Mouse (Mus musculus): ENCODE results near the gene Kcnh1. TPM values are rescaled to one million over a fixed set of nuclear protein-coding genes. Genes with fewer than 3 reads are reported as not detected.

Gene Kcnh1
- total and polyA plus RNA-seq, 3 experiments: 0.05 TPM; not detected in 2

DNA sequence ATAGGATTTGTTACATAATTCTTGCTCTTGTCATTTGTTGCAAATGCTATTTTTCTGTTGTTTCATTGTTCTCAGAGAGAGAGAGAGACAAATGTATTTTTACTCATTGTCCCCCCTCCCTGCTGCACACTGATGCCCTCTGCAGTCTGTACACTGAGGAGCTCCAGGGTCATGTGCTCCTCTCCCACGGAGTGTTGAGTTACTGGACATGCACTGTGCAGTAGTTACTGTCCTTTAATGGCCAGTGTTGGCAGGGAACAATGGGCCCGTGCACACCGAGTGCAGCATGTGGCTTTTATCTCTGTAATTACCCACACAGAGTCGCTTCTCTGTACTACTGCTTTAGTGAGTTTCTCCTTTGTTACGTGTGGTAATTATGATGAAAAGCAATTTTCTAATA, 17.4 kb downstream of the Kcnh1 start:
- Histone ChIP-seq H3K4me3 (ENCODE audit: low read depth, low read length) (no peak overlapping the region), H3K27me3 (ENCODE audit: insufficient read depth, low read length) (no peaks in the 10 kb centered on the region), H3K9me3 (replicated peaks) (no peaks in the 10 kb centered on the region), H3K4me1 (ENCODE audit: insufficient read depth, low read depth, low read length) (no peaks in the 10 kb centered on the region), H3K36me3 (replicated peaks) (no peaks in the 10 kb centered on the region)
- TF ChIP-seq GATA2 (IDR thresholded peaks at IDR 0.05; ENCODE audit: borderline replicate concordance, low read depth, low read length) (no peak), TAL1 (conservative IDR thresholded peaks at IDR 0.05; ENCODE audit: low read depth, low read length) (no peak), GATA1 (IDR thresholded peaks at IDR 0.05; ENCODE audit: borderline replicate concordance, low read length) (no peak), CTCF (IDR thresholded peaks at IDR 0.05; ENCODE audit: low read depth, low read length) (no peak), POLR2AphosphoS5 (IDR thresholded peaks at IDR 0.05; ENCODE audit: insufficient replicate concordance, low read depth, low read length) (no peak)
- no peak for DNase-seq (ENCODE audit: low spot score)
- no peak for ATAC-seq (ENCODE audit: extremely low read depth, insufficient number of reproducible peaks, low FRiP score, poor library complexity, severe bottlenecking)

DNA sequence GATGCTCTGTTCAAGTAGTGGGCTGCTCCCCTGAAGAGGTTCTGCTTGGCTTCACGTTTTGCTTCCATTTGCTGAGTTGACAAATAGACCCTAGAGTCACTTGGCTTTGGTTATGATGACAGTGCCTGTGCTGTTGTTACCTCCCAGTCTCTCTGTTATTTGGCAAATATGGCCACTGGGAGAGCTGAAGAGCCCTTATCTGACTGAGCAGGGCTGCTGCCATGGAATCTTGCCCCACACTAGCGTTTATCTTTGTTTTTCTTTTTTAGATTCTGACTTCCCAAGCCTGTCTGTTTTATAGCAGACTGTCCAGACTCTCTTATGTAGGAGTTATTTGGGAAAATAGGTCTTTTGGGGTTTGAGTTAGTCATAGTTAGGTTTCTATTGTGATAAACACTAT, 21.9 kb downstream of the Kcnh1 start:
- TF ChIP-seq CTCF (IDR thresholded peaks at IDR 0.05; ENCODE audit: low read depth, low read length): no peak
- Histone ChIP-seq H3K4me3 (ENCODE audit: low read depth, low read length) (no peak overlapping the region), H3K27me3 (ENCODE audit: insufficient read depth, low read length) (no peaks in the 10 kb centered on the region), H3K4me1 (ENCODE audit: insufficient read depth, low read depth, low read length) (no peaks in the 10 kb centered on the region), H3K9me3 (replicated peaks) (no peaks in the 10 kb centered on the region), H3K36me3 (replicated peaks) (no peaks in the 10 kb centered on the region)
- ATAC-seq (ENCODE audit: extremely low read depth, insufficient number of reproducible peaks, low FRiP score, poor library complexity, severe bottlenecking) (no peak), DNase-seq (ENCODE audit: low spot score) (no peak)

- no peaks in the 10 kb centered on the region for H3K27me3 ChIP-seq (ENCODE audit: insufficient read depth, low read length)
- ATAC-seq (ENCODE audit: extremely low read depth, insufficient number of reproducible peaks, low FRiP score, poor library complexity, severe bottlenecking) (no peak), DNase-seq (ENCODE audit: low spot score) (no peak)
- H3K4me1 ChIP-seq (ENCODE audit: insufficient read depth, low read depth, low read length): no peaks in the 10 kb centered on the region
- no peak overlapping the region for H3K4me3 ChIP-seq (ENCODE audit: low read depth, low read length)
- no peaks in the 10 kb centered on the region for H3K36me3 ChIP-seq (replicated peaks)
- H3K9me3 ChIP-seq (replicated peaks): no peaks in the 10 kb centered on the region
- TF ChIP-seq GATA2 (IDR thresholded peaks at IDR 0.05; ENCODE audit: borderline replicate concordance, low read depth, low read length): no peak
Observed at GRCm38 (mm10) chr1:192214666-192215065, 24.1 kb downstream of the Kcnh1 start.

GRCm38 (mm10) chr1:192220156-192220555, 29.6 kb downstream of the Kcnh1 start:
- no peak for ATAC-seq (ENCODE audit: extremely low read depth, insufficient number of reproducible peaks, low FRiP score, poor library complexity, severe bottlenecking)
- TF ChIP-seq GATA2 (IDR thresholded peaks at IDR 0.05; ENCODE audit: borderline replicate concordance, low read depth, low read length) (no peak), CTCF (IDR thresholded peaks at IDR 0.05; ENCODE audit: low read depth, low read length) (no peak), POLR2AphosphoS5 (IDR thresholded peaks at IDR 0.05; ENCODE audit: insufficient replicate concordance, low read depth, low read length) (no peak), TAL1 (conservative IDR thresholded peaks at IDR 0.05; ENCODE audit: low read depth, low read length) (no peak), GATA1 (IDR thresholded peaks at IDR 0.05; ENCODE audit: borderline replicate concordance, low read length) (no peak)

GRCm38 (mm10) chr1:192224161-192224560, 33.6 kb downstream of the Kcnh1 start:
- H3K27me3 ChIP-seq (ENCODE audit: insufficient read depth, low read length): no peaks in the 10 kb centered on the region
- H3K9me3 ChIP-seq (replicated peaks): no peaks in the 10 kb centered on the region
- H3K4me1 ChIP-seq (ENCODE audit: insufficient read depth, low read depth, low read length): no peaks in the 10 kb centered on the region
- H3K36me3 ChIP-seq (replicated peaks): no peaks in the 10 kb centered on the region
- no peak for DNase-seq (ENCODE audit: low spot score)
- no peak for TF ChIP-seq TAL1 (conservative IDR thresholded peaks at IDR 0.05; ENCODE audit: low read depth, low read length)
- no peak for TF ChIP-seq CTCF (IDR thresholded peaks at IDR 0.05; ENCODE audit: low read depth, low read length)
- no peak for TF ChIP-seq POLR2AphosphoS5 (IDR thresholded peaks at IDR 0.05; ENCODE audit: insufficient replicate concordance, low read depth, low read length)
- no peak for TF ChIP-seq GATA1 (IDR thresholded peaks at IDR 0.05; ENCODE audit: borderline replicate concordance, low read length)
- TF ChIP-seq GATA2 (IDR thresholded peaks at IDR 0.05; ENCODE audit: borderline replicate concordance, low read depth, low read length): no peak
- no peak for ATAC-seq (ENCODE audit: extremely low read depth, insufficient number of reproducible peaks, low FRiP score, poor library complexity, severe bottlenecking)
- no peak overlapping the region for H3K4me3 ChIP-seq (ENCODE audit: low read depth, low read length)

More at GRCm38 (mm10) chr1:192220156-192220555, 29.6 kb downstream of the Kcnh1 start:
- no peaks in the 10 kb centered on the region for H3K4me1 ChIP-seq (ENCODE audit: insufficient read depth, low read depth, low read length)
- no peak overlapping the region for H3K4me3 ChIP-seq (ENCODE audit: low read depth, low read length)
- H3K27me3 ChIP-seq (ENCODE audit: insufficient read depth, low read length): no peaks in the 10 kb centered on the region
- H3K9me3 ChIP-seq (replicated peaks): no peaks in the 10 kb centered on the region
- H3K36me3 ChIP-seq (replicated peaks): no peaks in the 10 kb centered on the region
- no peak for DNase-seq (ENCODE audit: low spot score)

DNA sequence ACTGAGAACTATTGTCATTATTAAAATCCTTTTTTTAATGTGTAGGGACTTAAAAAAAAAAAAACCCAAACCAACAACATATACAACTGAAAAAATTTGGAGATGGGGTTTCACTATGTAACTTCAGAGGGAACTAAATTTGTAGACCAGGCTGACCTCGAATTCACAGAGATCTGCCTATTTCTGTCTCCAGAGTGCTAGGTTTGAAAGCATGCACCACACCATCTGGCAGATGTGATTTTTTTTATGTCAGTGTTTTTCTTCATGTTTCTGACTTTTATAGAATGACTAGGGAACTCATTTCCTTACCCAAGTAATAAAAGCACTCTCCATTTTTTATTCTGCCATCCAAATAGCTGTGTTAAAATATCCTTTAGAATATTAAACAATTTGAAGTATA, 42.1 kb downstream of the Kcnh1 start:
- no peak for DNase-seq (ENCODE audit: low spot score)
- no peak for ATAC-seq (ENCODE audit: extremely low read depth, insufficient number of reproducible peaks, low FRiP score, poor library complexity, severe bottlenecking)
- H3K27me3 ChIP-seq (ENCODE audit: insufficient read depth, low read length): no peaks in the 10 kb centered on the region
- TF ChIP-seq CTCF (IDR thresholded peaks at IDR 0.05; ENCODE audit: low read depth, low read length) (no peak), GATA2 (IDR thresholded peaks at IDR 0.05; ENCODE audit: borderline replicate concordance, low read depth, low read length) (no peak), TAL1 (conservative IDR thresholded peaks at IDR 0.05; ENCODE audit: low read depth, low read length) (no peak), GATA1 (IDR thresholded peaks at IDR 0.05; ENCODE audit: borderline replicate concordance, low read length) (no peak), POLR2AphosphoS5 (IDR thresholded peaks at IDR 0.05; ENCODE audit: insufficient replicate concordance, low read depth, low read length) (no peak)
- H3K4me3 ChIP-seq (ENCODE audit: low read depth, low read length): no peak overlapping the region
- H3K4me1 ChIP-seq (ENCODE audit: insufficient read depth, low read depth, low read length): no peaks in the 10 kb centered on the region
- no peaks in the 10 kb centered on the region for H3K9me3 ChIP-seq (replicated peaks)
- no peaks in the 10 kb centered on the region for H3K36me3 ChIP-seq (replicated peaks)

DNA sequence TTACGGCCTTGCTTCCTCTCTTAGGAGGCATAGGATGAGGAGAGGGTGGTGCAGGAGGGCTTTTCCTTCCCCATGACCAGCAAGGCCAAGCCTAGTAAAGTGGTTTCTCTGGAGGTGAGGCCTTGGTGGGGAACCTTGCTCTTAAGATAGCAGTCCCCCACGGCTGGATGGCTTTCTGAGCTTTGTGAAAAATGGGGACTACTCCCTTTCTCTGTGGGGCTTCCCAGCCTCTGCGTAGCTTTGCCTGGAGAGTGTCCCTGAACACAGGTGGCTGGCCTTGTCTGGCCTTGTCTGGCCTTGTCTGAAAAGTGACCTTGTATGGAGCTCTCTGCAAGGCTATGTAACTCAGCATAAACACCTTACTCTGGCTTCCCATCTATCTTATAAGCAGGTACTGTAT, 56.3 kb downstream of the Kcnh1 start:
- no peaks in the 10 kb centered on the region for H3K36me3 ChIP-seq (replicated peaks)
- DNase-seq (ENCODE audit: low spot score) (no peak), ATAC-seq (ENCODE audit: extremely low read depth, insufficient number of reproducible peaks, low FRiP score, poor library complexity, severe bottlenecking) (no peak)
- H3K27me3 ChIP-seq (ENCODE audit: insufficient read depth, low read length): no peaks in the 10 kb centered on the region
- no peak for TF ChIP-seq GATA1 (IDR thresholded peaks at IDR 0.05; ENCODE audit: borderline replicate concordance, low read length)
- no peak for TF ChIP-seq POLR2AphosphoS5 (IDR thresholded peaks at IDR 0.05; ENCODE audit: insufficient replicate concordance, low read depth, low read length)
- TF ChIP-seq CTCF (IDR thresholded peaks at IDR 0.05; ENCODE audit: low read depth, low read length): no peak
- TF ChIP-seq TAL1 (conservative IDR thresholded peaks at IDR 0.05; ENCODE audit: low read depth, low read length): no peak
- no peak for TF ChIP-seq GATA2 (IDR thresholded peaks at IDR 0.05; ENCODE audit: borderline replicate concordance, low read depth, low read length)
- H3K9me3 ChIP-seq (replicated peaks): no peaks in the 10 kb centered on the region
- no peak overlapping the region for H3K4me3 ChIP-seq (ENCODE audit: low read depth, low read length)
- no peaks in the 10 kb centered on the region for H3K4me1 ChIP-seq (ENCODE audit: insufficient read depth, low read depth, low read length)

Data from G1E (cell line).